Mouse (Mus musculus) C2C12 (cell line): Measurements from ENCODE around the gene 5530400C23Rik.

Experiments used
- CEBPB ChIP-seq: IDR thresholded peaks from one replicate; pipeline ENCODE4 v1.6.1; 2011; ENCODE audit warnings: low read depth, mild to moderate bottlenecking, control low read depth, moderate library complexity
- CTCF ChIP-seq: IDR thresholded peaks from one replicate; pipeline ENCODE4 v1.5.1; 2011; ENCODE audit not compliant: control insufficient read depth, insufficient read depth, insufficient read length
- FOSL1 ChIP-seq: IDR thresholded peaks from one replicate; pipeline ENCODE4 v1.8.0; 2011; ENCODE audit warnings: mild to moderate bottlenecking, low read length; ENCODE audit not compliant: poor library complexity, insufficient read depth, severe bottlenecking
- MAX ChIP-seq: IDR thresholded peaks from one replicate; pipeline ENCODE4 v1.6.1; 2011; ENCODE audit warnings: mild to moderate bottlenecking, control low read depth
- MYOD1 ChIP-seq: IDR thresholded peaks from one replicate; pipeline ENCODE4 v1.6.1; 2011; ENCODE audit warnings: low read depth; ENCODE audit not compliant: control insufficient read depth, insufficient read length
- MYOG ChIP-seq: IDR thresholded peaks from one replicate; pipeline ENCODE4 v1.6.1; 2011; ENCODE audit not compliant: control insufficient read depth, insufficient read length; ENCODE audit errors: extremely low read depth
- USF1 ChIP-seq: IDR thresholded peaks from one replicate; pipeline ENCODE4 v1.6.1; 2011; ENCODE audit warnings: low read depth, mild to moderate bottlenecking, control low read depth, moderate library complexity

GRCm38 (mm10) chr6:133305952-133306715 lies 14.1 kb downstream of the 5530400C23Rik start:
- TF ChIP-seq CTCF (no peak), MYOD1 (no peak), MAX (no peak), FOSL1 (no peak), USF1 (no peak), MYOG (no peak), CEBPB (no peak)
